In the genomic region with DNA sequence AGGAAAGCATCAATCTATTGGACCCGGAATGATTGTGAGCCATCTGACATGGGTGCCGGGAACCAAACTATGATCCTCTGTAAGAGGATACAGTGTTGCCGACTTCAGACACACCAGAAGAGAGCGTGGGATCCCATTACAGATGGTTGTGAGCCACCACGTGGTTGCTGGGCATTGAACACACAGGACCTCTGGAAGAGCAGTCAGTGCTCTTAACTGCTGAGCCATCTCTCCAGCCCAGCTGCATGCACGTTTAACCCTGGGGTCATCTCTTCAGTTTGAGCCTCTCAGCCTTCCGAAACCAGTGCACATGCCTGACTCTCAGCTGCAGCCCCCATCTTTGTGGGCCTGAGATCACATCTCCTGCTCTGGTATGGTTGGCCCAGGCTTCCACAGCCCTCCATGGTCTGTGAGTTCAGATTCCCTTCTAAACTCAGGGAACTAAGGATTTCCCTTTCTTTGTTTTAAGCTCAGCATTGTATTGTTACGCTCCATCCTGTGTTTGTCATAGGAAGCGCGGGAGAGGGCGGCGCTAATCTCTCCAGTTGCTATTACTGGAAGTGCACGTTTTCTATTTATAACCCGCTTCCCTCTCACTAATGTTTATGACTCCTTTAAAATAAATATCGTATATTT, we compare ENCODE assay signal across 8 mouse cellular contexts.
DNase-seq lines count a peak whose midpoint lies in the region; ATAC-seq and TF ChIP-seq lines count a peak whose summit lies in the region.

No protein-coding gene starts in this region.

- no peak overlapping the region for H3K4me3 ChIP-seq in intestine, postnatal 0 days (ENCODE audit: low read depth, low read length)
- H3K4me3 ChIP-seq in lung, postnatal 0 days (ENCODE audit: low read depth, low read length), result no peak overlapping the region

- no peaks in the 10 kb centered on the region for H3K9me3 ChIP-seq in intestine, postnatal 0 days (ENCODE audit: control insufficient read depth)
- H3K9me3 ChIP-seq in lung, postnatal 0 days (ENCODE audit: low read length), result no peaks in the 10 kb centered on the region

- peak overlapping the region; percentile 62; the same call in 1 of the 2 replicates for H3K27ac ChIP-seq in intestine, postnatal 0 days (ENCODE audit: low read depth, low read length)
- H3K27ac ChIP-seq in lung, postnatal 0 days (ENCODE audit: low read length), result peak overlapping the region; percentile 72

- peak; percentile 21; the same call in 1 of the 2 replicates for TF ChIP-seq CTCF in intestine, postnatal 0 days (IDR thresholded peaks at IDR 0.05; ENCODE audit: low read depth)
- TF ChIP-seq CTCF in lung, postnatal 0 days (IDR thresholded peaks at IDR 0.05), result no peak

- 0 out of 2 replicates have a peak, but pooled peaks cover 2% of the 10 kb centered on the region for H3K4me1 ChIP-seq in intestine, postnatal 0 days (replicated peaks; ENCODE audit: control insufficient read depth, insufficient read depth, low read length)
- H3K4me1 ChIP-seq in lung, postnatal 0 days (ENCODE audit: insufficient read depth, low read depth, low read length), result peaks cover 9% of the 10 kb centered on the region; the same call in 1 of the 2 replicates

- WGBS in intestine, postnatal 0 days, result 49% methylated on average over 15 of the region's 15 CpGs
- WGBS in lung, postnatal 0 days, result 49% methylated on average over 15 of the region's 15 CpGs

- no peak overlapping the region for H3K9ac ChIP-seq in intestine, postnatal 0 days (ENCODE audit: low read depth, low read length)
- H3K9ac ChIP-seq in lung, postnatal 0 days (replicated peaks; ENCODE audit: low read depth), result no peak overlapping the region

- ATAC-seq in intestine, postnatal 0 days, result no peak
- peak; percentile 75 for ATAC-seq in lung, postnatal 0 days
- no peak for ATAC-seq in erythroid progenitor cell, adult 5-6 weeks (replicated peaks; ENCODE audit: low FRiP score, poor library complexity, severe bottlenecking)

- no peaks in the 10 kb centered on the region for H3K27me3 ChIP-seq in intestine, postnatal 0 days (replicated peaks; ENCODE audit: control insufficient read depth, insufficient read depth, low read length)
- H3K27me3 ChIP-seq in lung, postnatal 0 days (replicated peaks; ENCODE audit: insufficient read depth, low read length), result no peaks in the 10 kb centered on the region

- peak overlapping the region; percentile 10 for H3K4me2 ChIP-seq in intestine, postnatal 0 days (replicated peaks; ENCODE audit: low read depth)
- no peak overlapping the region for H3K4me2 ChIP-seq in lung, postnatal 0 days (replicated peaks; ENCODE audit: low read depth, low read length)

- peak; percentile 19 for DNase-seq in adrenal gland, postnatal 10 days
- DNase-seq in adrenal gland, adult 18-20 months (ENCODE audit: low spot score in 2 of 2), result no peak
- DNase-seq in heart, adult 11 months, result peak; percentile 98
- DNase-seq in lung, postnatal 0 days (ENCODE audit: low spot score), result peak; percentile 78
- no peak for DNase-seq in retina, postnatal 1 day
- DNase-seq in spleen, adult 12 weeks (ENCODE audit: low spot score), result no peak

- TF ChIP-seq EP300 in lung, postnatal 0 days (IDR thresholded peaks at IDR 0.05), result peak; percentile 94

- no peaks in the 10 kb centered on the region for H3K36me3 ChIP-seq in intestine, postnatal 0 days (ENCODE audit: control insufficient read depth, insufficient read depth)
- no peaks in the 10 kb centered on the region for H3K36me3 ChIP-seq in lung, postnatal 0 days (ENCODE audit: insufficient read depth, low read length)

Comparison
In these comparisons a context has a peak if more than half of its experiments do, and no peak if none do; other contexts are left out.
1. DNase-seq: peak in adrenal gland, postnatal 10 days (single experiment), heart, adult 11 months (single experiment) and lung, postnatal 0 days (single experiment); none in adrenal gland, adult 18-20 months (0 of 2), retina, postnatal 1 day (single experiment) and spleen, adult 12 weeks (single experiment).